Mouse (Mus musculus) bone marrow macrophage, adult 2 months (primary cell): ENCODE data around the gene Fam172a.

Experiments
- CTCF ChIP-seq: IDR thresholded peaks from 2 replicates; pipeline ENCODE4 v1.5.1; 2012; ENCODE audit warnings: low read depth, mild to moderate bottlenecking, low read length, moderate library complexity
- POLR2A ChIP-seq: IDR thresholded peaks from 2 replicates; pipeline ENCODE4 v1.6.1; 2012; ENCODE audit warnings: mild to moderate bottlenecking, low read depth, low read length, borderline replicate concordance

GRCm38 (mm10) chr13:77982105-77982851 is 280.4 kb downstream of the Fam172a start:
- no peak for TF ChIP-seq CTCF
- no peak for TF ChIP-seq POLR2A
